In genomic region chr13:73417478-73418220, GRCm38 (mm10) we compare ENCODE assay signal across 9 mouse cellular contexts. TPM values are rescaled to one million over a fixed set of nuclear protein-coding genes. Genes with fewer than 3 reads are reported as not detected.
DNase-seq lines count a peak whose midpoint lies in the region; ATAC-seq and TF ChIP-seq lines count a peak whose summit lies in the region.
"Had no signal": no experiment of that assay in that cellular context is flagged by ENCODE, and none has a peak within 500 bp of the region (broad histone marks: within the 10 kb centered on the region; RNA-seq: fewer than 3 reads in every experiment).

No protein-coding gene starts in this region.

- no peaks in the 10 kb centered on the region for H3K36me3 ChIP-seq in forebrain, embryonic 14.5 days (ENCODE audit: control insufficient read depth, insufficient read depth, low read length)
- no peaks in the 10 kb centered on the region for H3K36me3 ChIP-seq in forebrain, postnatal 0 days (ENCODE audit: insufficient read depth)
- H3K36me3 ChIP-seq in spleen, adult 2 months (ENCODE audit: control insufficient read depth, insufficient read depth, low read length) = no peaks in the 10 kb centered on the region
- H3K36me3 ChIP-seq in lung, postnatal 0 days (ENCODE audit: insufficient read depth, low read length) = no peaks in the 10 kb centered on the region
- H3K36me3 ChIP-seq: heart, embryonic 15.5 days had no signal

- H3K9ac ChIP-seq in forebrain, embryonic 14.5 days (ENCODE audit: low read length) = no peak overlapping the region
- no peak overlapping the region for H3K9ac ChIP-seq in forebrain, postnatal 0 days
- H3K9ac ChIP-seq in lung, postnatal 0 days (replicated peaks; ENCODE audit: low read depth) = no peak overlapping the region
- H3K9ac ChIP-seq: heart, embryonic 15.5 days had no signal

- TF ChIP-seq CTCF in forebrain, postnatal 0 days (IDR thresholded peaks at IDR 0.05; ENCODE audit: low read depth) = no peak; the same call in 1 of the 2 replicates
- TF ChIP-seq CTCF in spleen, adult 2 months (IDR thresholded peaks at IDR 0.05; ENCODE audit: extremely low read depth, insufficient read depth, insufficient read length, insufficient replicate concordance) = peak; percentile 14; the same call in 1 of the 2 replicates
- TF ChIP-seq CTCF in lung, postnatal 0 days (IDR thresholded peaks at IDR 0.05) = peak; percentile 59

- H3K4me2 ChIP-seq in forebrain, embryonic 14.5 days (ENCODE audit: low read length) = no peak overlapping the region
- no peak overlapping the region for H3K4me2 ChIP-seq in forebrain, postnatal 0 days (ENCODE audit: low read depth)
- no peak overlapping the region for H3K4me2 ChIP-seq in lung, postnatal 0 days (replicated peaks; ENCODE audit: low read depth, low read length)
- H3K4me2 ChIP-seq: heart, embryonic 15.5 days had no signal

- no peaks in the 10 kb centered on the region for H3K27me3 ChIP-seq in forebrain, embryonic 14.5 days (replicated peaks; ENCODE audit: control insufficient read depth, insufficient read depth, low read length)
- no peaks in the 10 kb centered on the region for H3K27me3 ChIP-seq in forebrain, postnatal 0 days (ENCODE audit: insufficient read depth, low read length)
- H3K27me3 ChIP-seq in spleen, adult 2 months (ENCODE audit: control insufficient read depth, insufficient read depth, low read length) = no peaks in the 10 kb centered on the region
- H3K27me3 ChIP-seq in lung, postnatal 0 days (replicated peaks; ENCODE audit: insufficient read depth, low read length) = no peaks in the 10 kb centered on the region
- H3K27me3 ChIP-seq: heart, embryonic 15.5 days had no signal

- 40% methylated on average over 15 of the region's 15 CpGs for WGBS in forebrain, embryonic 14.5 days
- WGBS in forebrain, postnatal 0 days = 40% methylated on average over 15 of the region's 15 CpGs
- WGBS in spleen, adult 2 months = 28% methylated on average over 15 of the region's 15 CpGs
- 31% methylated on average over 15 of the region's 15 CpGs for WGBS in lung, postnatal 0 days

- H3K27ac ChIP-seq in forebrain, embryonic 14.5 days (ENCODE audit: low read depth, low read length) = no peak overlapping the region
- H3K27ac ChIP-seq in forebrain, postnatal 0 days (ENCODE audit: low read depth, low read length) = no peak overlapping the region
- no peak overlapping the region for H3K27ac ChIP-seq in spleen, adult 2 months (ENCODE audit: insufficient read depth, low read length)
- H3K27ac ChIP-seq in lung, postnatal 0 days (ENCODE audit: low read length) = no peak overlapping the region
- H3K27ac ChIP-seq: heart, embryonic 15.5 days had no signal

- ATAC-seq in forebrain, embryonic 14.5 days = no peak
- no peak for ATAC-seq in forebrain, postnatal 0 days
- ATAC-seq in lung, postnatal 0 days = peak; percentile 40; the same call in 1 of the 2 replicates
- ATAC-seq in inflammation-experienced regulatory T-cells, adult 6 months = no peak

- no peak for TF ChIP-seq EP300 in lung, postnatal 0 days (IDR thresholded peaks at IDR 0.05)

- DNase-seq in forebrain, embryonic 14.5 days (ENCODE audit: low spot score) = peak; percentile 25
- DNase-seq in forebrain, postnatal 0 days = no peak
- peak in 1 of 2 experiments; percentile 16 for DNase-seq in spleen, adult 2 months (ENCODE audit: low read depth in 1 of 2, low spot score in 2 of 2)
- no peak for DNase-seq in spleen, postnatal 14 days (ENCODE audit: low spot score in 2 of 2)
- DNase-seq in forelimb bud, embryonic 11.5 days (ENCODE audit: low read depth, low spot score) = peak; percentile 8
- DNase-seq in lung, postnatal 0 days (ENCODE audit: low spot score) = peak; percentile 62
- DNase-seq in testis, postnatal 14 days (ENCODE audit: low spot score) = peak; percentile 20

- TF ChIP-seq POLR2A in spleen, adult 2 months (IDR thresholded peaks at IDR 0.05; ENCODE audit: low read depth, low read length) = no peak

- H3K9me3 ChIP-seq in forebrain, embryonic 14.5 days (replicated peaks; ENCODE audit: control insufficient read depth, low read length) = no peaks in the 10 kb centered on the region
- H3K9me3 ChIP-seq in forebrain, postnatal 0 days (ENCODE audit: low read length) = no peaks in the 10 kb centered on the region
- no peaks in the 10 kb centered on the region for H3K9me3 ChIP-seq in lung, postnatal 0 days (ENCODE audit: low read length)
- H3K9me3 ChIP-seq: heart, embryonic 15.5 days had no signal

- H3K4me3 ChIP-seq in forebrain, embryonic 14.5 days (ENCODE audit: low read depth, low read length) = no peak overlapping the region
- no peak overlapping the region for H3K4me3 ChIP-seq in forebrain, postnatal 0 days (ENCODE audit: low read depth, low read length)
- H3K4me3 ChIP-seq in spleen, adult 2 months (ENCODE audit: extremely low read depth, insufficient read depth, insufficient read length) = no peak overlapping the region
- no peak overlapping the region for H3K4me3 ChIP-seq in lung, postnatal 0 days (ENCODE audit: low read depth, low read length)
- H3K4me3 ChIP-seq: heart, embryonic 15.5 days had no signal

- H3K4me1 ChIP-seq in forebrain, embryonic 14.5 days (ENCODE audit: control insufficient read depth, insufficient read depth, low read length) = no peaks in the 10 kb centered on the region
- H3K4me1 ChIP-seq in forebrain, postnatal 0 days (ENCODE audit: insufficient read depth) = no peaks in the 10 kb centered on the region
- no peaks in the 10 kb centered on the region for H3K4me1 ChIP-seq in spleen, adult 2 months (ENCODE audit: control insufficient read depth, insufficient read depth, insufficient read length)
- no peaks in the 10 kb centered on the region for H3K4me1 ChIP-seq in lung, postnatal 0 days (ENCODE audit: insufficient read depth, low read depth, low read length)
- H3K4me1 ChIP-seq: heart, embryonic 15.5 days had no signal

RNA-seq across cellular contexts. Expression of gene Lpcat1, which starts 49.3 kb away (rescaled TPM):
- polyA plus RNA-seq in forebrain, embryonic 14.5 days (2014; fragmentation: Nextera tagmentation; extraction: Ambion mirVana) = 54.7 TPM in 2 replicates
- total RNA-seq in forebrain, postnatal 0 days (2014; rRNA removed) = 136 and 144 TPM in 2 replicates
- polyA plus RNA-seq in forebrain, postnatal 0 days (2015; fragmentation: Nextera tagmentation; extraction: Ambion mirVana) = 76.5 and 87.2 TPM in 2 replicates
- 64.9 and 81.3 TPM in 2 replicates for polyA plus RNA-seq in spleen, adult 2 months (2012; rRNA removed)
- polyA plus RNA-seq in lung, postnatal 0 days (2015; fragmentation: Nextera tagmentation; extraction: Ambion mirVana) = 368 and 414 TPM in 2 replicates
- polyA plus RNA-seq in inflammation-experienced regulatory T-cells, adult 6 months (2017; shearing (Covaris generic)) = 10 to 100 TPM; 26.5 to 39.7 (median 36.1) TPM

Comparison
In these comparisons a context has a peak if more than half of its experiments do, and no peak if none do; other contexts are left out.
1. DNase-seq: peak in forebrain, embryonic 14.5 days (single experiment), forelimb bud, embryonic 11.5 days (single experiment), lung, postnatal 0 days (single experiment) and testis, postnatal 14 days (single experiment); none in forebrain, postnatal 0 days (single experiment) and spleen, postnatal 14 days (0 of 2).